Mouse (Mus musculus): ENCODE results near the gene Sirt1. TPM values are rescaled to one million over a fixed set of nuclear protein-coding genes. Genes with fewer than 3 reads are reported as not detected.
A peak's percentile ranks its signal among the peaks of the same experiment; 100 is the strongest.
"Not testable (repeated sequence)": the region's sequence is repeated elsewhere in the genome, so short reads cannot be mapped to it uniquely, and the experiment has no call there.

Sirt1 gene
- total and polyA plus RNA-seq, 2 experiments from 2014 or later = 3.2 to 11.0 TPM

DNA sequence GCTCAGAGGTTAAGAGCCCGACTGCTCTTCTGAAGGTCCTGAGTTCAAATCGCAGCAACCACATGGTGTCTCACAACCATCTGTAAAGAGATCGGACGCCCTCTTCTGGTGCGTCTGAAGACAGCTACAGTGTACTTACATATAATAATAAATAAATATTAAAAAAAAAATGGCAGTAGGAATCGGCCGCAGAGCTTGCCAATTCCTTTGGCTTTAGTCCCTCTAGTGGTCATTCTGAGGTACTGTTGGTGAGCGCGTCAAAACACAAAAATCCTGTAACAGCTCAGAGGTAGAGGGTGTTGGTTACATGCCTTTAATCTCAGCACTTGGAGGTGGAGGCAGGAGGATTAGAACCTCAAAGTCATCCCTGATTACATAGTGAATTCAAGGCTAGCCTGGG lies 4.0 kb downstream of the Sirt1 start:
- TF ChIP-seq CTCF (IDR thresholded peaks at IDR 0.05; ENCODE audit: low read depth) = peak; percentile 90
- Histone ChIP-seq H3K4me2 (ENCODE audit: low read depth, low read length) (no peak overlapping the region), H3K27ac (no peak overlapping the region), H3K27me3 (ENCODE audit: insufficient read depth, low read length) (no peaks in the 10 kb centered on the region), H3K9ac (replicated peaks; ENCODE audit: low read length) (no peak overlapping the region), H3K4me3 (ENCODE audit: low read length) (no peak overlapping the region), H3K9me3 (ENCODE audit: low read length) (no peaks in the 10 kb centered on the region), H3K4me1 (ENCODE audit: insufficient read depth, low read length) (no peaks in the 10 kb centered on the region), H3K36me3 (ENCODE audit: insufficient read depth, low read length) (no peaks in the 10 kb centered on the region)
- 18% methylated on average over 9 of the region's 9 CpGs for WGBS
- ATAC-seq (peak; percentile 39), DNase-seq (ENCODE audit: low spot score) (peak; percentile 87)

DNA sequence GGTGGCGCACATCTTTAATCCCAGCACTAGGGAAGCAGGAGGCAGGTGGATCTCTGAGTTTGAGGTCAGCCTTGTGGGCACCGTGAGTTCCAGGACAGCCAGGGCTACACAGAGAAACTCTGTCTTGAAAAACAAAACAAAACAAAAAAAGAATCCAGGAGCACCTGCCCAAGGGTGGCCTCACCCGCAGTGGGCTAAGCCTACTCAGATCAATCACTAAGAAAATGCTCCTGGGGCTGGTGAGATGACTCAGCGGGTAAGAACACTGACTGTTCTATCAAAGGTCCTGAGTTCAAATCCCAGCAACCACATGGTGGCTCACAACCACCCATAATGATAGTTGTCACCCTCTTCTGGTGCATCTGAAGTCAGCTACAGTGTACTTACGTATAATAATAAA lies 5.2 kb downstream of the Sirt1 start:
- Histone ChIP-seq H3K27me3 (ENCODE audit: insufficient read depth, low read length) (no peaks in the 10 kb centered on the region), H3K4me1 (ENCODE audit: insufficient read depth, low read length) (no peaks in the 10 kb centered on the region), H3K4me3 (ENCODE audit: low read length) (no peak overlapping the region), H3K4me2 (ENCODE audit: low read depth, low read length) (no peak overlapping the region), H3K36me3 (ENCODE audit: insufficient read depth, low read length) (no peaks in the 10 kb centered on the region), H3K9me3 (ENCODE audit: low read length) (no peaks in the 10 kb centered on the region), H3K27ac (no peak overlapping the region), H3K9ac (replicated peaks; ENCODE audit: low read length) (no peak overlapping the region)
- ATAC-seq (no peak), DNase-seq (ENCODE audit: low spot score) (no peak)
- no peak for TF ChIP-seq CTCF (IDR thresholded peaks at IDR 0.05; ENCODE audit: low read depth)
- WGBS = 91% methylated on average over 5 of the region's 5 CpGs

DNA sequence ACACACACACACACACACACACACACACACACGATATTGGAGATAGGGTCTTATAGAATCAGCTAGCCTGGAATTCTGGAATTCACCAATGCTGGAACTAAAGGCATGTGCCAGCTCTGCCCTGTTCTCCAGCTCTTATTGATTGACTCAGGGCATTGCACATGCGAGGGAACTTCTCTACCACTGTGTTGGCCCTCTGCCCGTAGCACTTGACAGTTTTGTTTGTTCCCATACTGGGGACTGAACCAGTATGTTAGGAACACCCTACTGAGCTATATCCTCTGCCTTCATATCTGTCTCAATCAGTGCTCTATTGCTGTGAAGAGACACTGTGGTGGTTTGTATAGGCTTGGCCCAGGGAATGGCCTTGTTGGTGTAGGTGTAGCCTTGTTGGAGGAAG lies 13.5 kb downstream of the Sirt1 start:
- no peaks in the 10 kb centered on the region for H3K4me1 ChIP-seq (ENCODE audit: insufficient read depth, low read length)
- no peak overlapping the region for H3K4me3 ChIP-seq (ENCODE audit: low read length)
- no peak for ATAC-seq
- no peak overlapping the region for H3K9ac ChIP-seq (replicated peaks; ENCODE audit: low read length)
- WGBS = 61% methylated on average over 3 of the region's 3 CpGs
- no peak overlapping the region for H3K27ac ChIP-seq
- H3K9me3 ChIP-seq (ENCODE audit: low read length) = no peaks in the 10 kb centered on the region
- H3K27me3 ChIP-seq (ENCODE audit: insufficient read depth, low read length) = no peaks in the 10 kb centered on the region
- DNase-seq (ENCODE audit: low spot score) = no peak
- H3K4me2 ChIP-seq (ENCODE audit: low read depth, low read length) = no peak overlapping the region
- H3K36me3 ChIP-seq (ENCODE audit: insufficient read depth, low read length) = no peaks in the 10 kb centered on the region
- TF ChIP-seq CTCF (IDR thresholded peaks at IDR 0.05; ENCODE audit: low read depth) = no peak

DNA sequence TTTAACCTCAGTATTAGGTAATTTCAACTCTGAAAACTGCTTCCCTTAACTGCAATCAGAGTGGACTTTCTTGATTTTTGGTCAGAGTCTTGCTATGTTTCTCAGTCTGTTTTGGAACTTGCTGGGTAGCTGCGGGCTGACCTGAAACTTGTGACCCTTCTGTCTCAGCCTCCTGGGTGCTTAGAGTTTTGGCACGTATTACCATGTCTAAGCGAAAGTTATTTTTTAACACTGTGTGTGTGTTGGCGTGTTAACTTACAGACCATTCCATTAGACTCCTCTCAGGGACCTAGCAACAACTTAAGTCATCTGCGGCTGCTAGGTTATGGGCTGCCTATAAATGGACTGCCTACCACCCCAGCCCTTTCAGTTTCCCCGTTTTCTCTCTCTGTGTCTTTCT lies 14.1 kb downstream of the Sirt1 start:
- Histone ChIP-seq H3K4me1 (ENCODE audit: insufficient read depth, low read length) (no peaks in the 10 kb centered on the region), H3K36me3 (ENCODE audit: insufficient read depth, low read length) (no peaks in the 10 kb centered on the region), H3K27ac (no peak overlapping the region), H3K4me3 (ENCODE audit: low read length) (no peak overlapping the region), H3K9me3 (ENCODE audit: low read length) (no peaks in the 10 kb centered on the region), H3K4me2 (ENCODE audit: low read depth, low read length) (no peak overlapping the region), H3K9ac (replicated peaks; ENCODE audit: low read length) (no peak overlapping the region), H3K27me3 (ENCODE audit: insufficient read depth, low read length) (no peaks in the 10 kb centered on the region)
- ATAC-seq (no peak), DNase-seq (ENCODE audit: low spot score) (no peak)
- WGBS = 66% methylated on average over 6 of the region's 6 CpGs
- TF ChIP-seq CTCF (IDR thresholded peaks at IDR 0.05; ENCODE audit: low read depth) = no peak

DNA sequence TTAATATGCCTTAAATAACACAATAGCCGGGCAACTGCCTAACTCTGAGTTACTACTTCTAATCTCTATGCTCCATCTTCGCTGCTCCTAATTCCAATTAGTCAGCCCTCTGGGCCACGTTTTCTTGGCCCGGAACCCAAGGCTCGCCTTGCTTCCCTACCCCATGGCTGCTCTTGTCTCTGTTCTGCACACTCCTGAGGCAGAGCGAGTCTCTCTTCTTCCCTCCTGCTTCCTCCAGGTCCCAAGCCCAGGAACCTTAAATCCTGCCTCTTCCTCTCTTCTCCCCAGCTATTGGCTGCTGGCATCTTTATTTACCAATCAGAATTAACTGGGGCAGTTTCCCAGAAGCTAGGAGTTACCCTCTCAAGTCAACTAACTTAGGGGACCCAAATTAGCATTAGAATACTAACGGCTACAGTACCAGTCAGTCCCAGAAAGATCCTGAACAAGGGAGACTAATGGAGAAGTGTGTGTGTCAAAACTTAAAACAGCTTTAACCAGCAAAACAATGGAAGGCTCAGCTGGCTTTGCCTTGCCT lies 15.5 kb downstream of the Sirt1 start:
- no peak for ATAC-seq
- DNase-seq (ENCODE audit: low spot score) = no peak
- Histone ChIP-seq H3K9ac (replicated peaks; ENCODE audit: low read length) (no peak overlapping the region), H3K4me1 (ENCODE audit: insufficient read depth, low read length) (no peaks in the 10 kb centered on the region), H3K9me3 (ENCODE audit: low read length) (no peaks in the 10 kb centered on the region), H3K4me3 (ENCODE audit: low read length) (no peak overlapping the region), H3K27ac (no peak overlapping the region), H3K36me3 (ENCODE audit: insufficient read depth, low read length) (no peaks in the 10 kb centered on the region), H3K27me3 (ENCODE audit: insufficient read depth, low read length) (no peaks in the 10 kb centered on the region), H3K4me2 (ENCODE audit: low read depth, low read length) (no peak overlapping the region)
- WGBS = 58% methylated on average over 7 of the region's 7 CpGs
- TF ChIP-seq CTCF (IDR thresholded peaks at IDR 0.05; ENCODE audit: low read depth) = no peak

DNA sequence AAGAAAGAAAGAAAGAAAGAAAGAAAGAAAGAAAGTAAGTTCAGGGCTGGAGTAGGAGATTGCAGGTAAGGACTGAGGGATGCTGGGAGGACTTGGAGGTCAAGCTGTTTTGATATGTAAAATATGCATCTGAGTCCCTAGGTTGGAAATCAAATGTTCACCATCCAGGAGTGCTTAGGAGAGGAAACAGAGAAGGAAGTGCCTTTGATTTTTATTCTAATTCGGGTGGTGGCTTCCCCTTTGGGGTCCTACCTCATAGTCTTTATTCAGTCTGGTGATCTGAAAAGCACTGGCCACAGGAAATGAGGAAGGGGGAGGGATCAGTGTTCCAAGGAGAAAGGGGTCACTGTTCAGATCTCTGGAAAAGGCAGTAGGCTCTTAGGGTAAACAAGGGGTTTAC lies 21.0 kb downstream of the Sirt1 start:
- H3K9me3 ChIP-seq (ENCODE audit: low read length) = no peaks in the 10 kb centered on the region
- no peak overlapping the region for H3K27ac ChIP-seq
- no peak overlapping the region for H3K9ac ChIP-seq (replicated peaks; ENCODE audit: low read length)
- no peak overlapping the region for H3K4me3 ChIP-seq (ENCODE audit: low read length)
- no peaks in the 10 kb centered on the region for H3K4me1 ChIP-seq (ENCODE audit: insufficient read depth, low read length)
- TF ChIP-seq CTCF (IDR thresholded peaks at IDR 0.05; ENCODE audit: low read depth) = no peak
- 54% methylated on average over 1 of the region's 1 CpGs for WGBS
- ATAC-seq (no peak), DNase-seq (ENCODE audit: low spot score) (no peak)
- H3K4me2 ChIP-seq (ENCODE audit: low read depth, low read length) = no peak overlapping the region
- H3K27me3 ChIP-seq (ENCODE audit: insufficient read depth, low read length) = no peaks in the 10 kb centered on the region
- H3K36me3 ChIP-seq (ENCODE audit: insufficient read depth, low read length) = no peaks in the 10 kb centered on the region

DNA sequence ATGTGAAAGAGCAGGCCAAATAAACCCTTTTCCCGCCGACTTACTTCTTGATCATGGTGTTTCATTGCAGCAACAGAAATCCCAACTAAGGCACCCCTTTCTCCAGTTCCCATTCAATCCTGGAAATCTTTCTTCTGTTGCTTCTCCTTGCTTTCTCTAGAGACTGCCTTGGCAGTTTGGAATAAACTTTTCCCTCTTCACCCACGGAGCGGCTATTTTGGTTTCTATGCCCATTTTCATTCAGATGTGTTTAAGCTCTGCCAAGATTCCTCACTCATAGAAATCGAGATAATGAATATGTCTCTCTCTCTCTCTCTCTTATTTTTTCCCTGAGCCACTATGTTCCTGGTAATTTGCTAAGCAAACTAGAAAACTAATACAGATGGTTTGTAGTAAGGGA lies 29.4 kb downstream of the Sirt1 start:
- peak; percentile 6 for DNase-seq (ENCODE audit: low spot score)
- Histone ChIP-seq H3K27me3 (ENCODE audit: insufficient read depth, low read length) (no peaks in the 10 kb centered on the region), H3K36me3 (ENCODE audit: insufficient read depth, low read length) (no peaks in the 10 kb centered on the region), H3K27ac (no peak overlapping the region), H3K9ac (replicated peaks; ENCODE audit: low read length) (no peak overlapping the region), H3K4me3 (ENCODE audit: low read length) (no peak overlapping the region), H3K4me1 (ENCODE audit: insufficient read depth, low read length) (no peaks in the 10 kb centered on the region), H3K4me2 (ENCODE audit: low read depth, low read length) (no peak overlapping the region), H3K9me3 (ENCODE audit: low read length) (no peaks in the 10 kb centered on the region)
- no peak for TF ChIP-seq CTCF (IDR thresholded peaks at IDR 0.05; ENCODE audit: low read depth)
- no peak for ATAC-seq
- WGBS = 63% methylated on average over 5 of the region's 5 CpGs

DNA sequence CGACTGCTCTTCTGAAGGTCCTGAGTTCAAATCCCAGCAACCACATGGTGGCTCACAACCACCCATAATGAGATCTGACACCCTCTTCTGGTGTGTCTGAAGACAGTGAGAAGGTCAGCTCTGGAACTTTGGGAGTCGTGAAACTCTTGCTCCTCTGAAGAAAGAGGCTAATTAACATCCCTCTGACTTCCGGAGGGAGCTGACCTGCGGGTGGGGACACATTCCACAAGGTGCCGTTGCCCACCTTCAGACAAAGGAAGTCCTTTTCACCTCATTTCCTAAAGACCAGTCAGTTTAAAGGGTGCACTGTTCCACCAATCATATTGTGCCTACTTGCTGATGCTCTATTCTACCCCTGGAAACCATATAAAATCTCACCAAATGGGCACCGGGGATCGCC lies 30.4 kb downstream of the Sirt1 start:
- DNase-seq (ENCODE audit: low spot score); H3K4me2 ChIP-seq (ENCODE audit: low read depth, low read length); H3K36me3 ChIP-seq (ENCODE audit: insufficient read depth, low read length); ATAC-seq; H3K27me3 ChIP-seq (ENCODE audit: insufficient read depth, low read length); H3K9me3 ChIP-seq (ENCODE audit: low read length); H3K4me3 ChIP-seq (ENCODE audit: low read length); H3K9ac ChIP-seq (replicated peaks; ENCODE audit: low read length); H3K27ac ChIP-seq; H3K4me1 ChIP-seq (ENCODE audit: insufficient read depth, low read length): not testable (repeated sequence)
- WGBS = 91% methylated on average over 7 of the region's 7 CpGs

All from hindbrain, postnatal 0 days (tissue).